Mouse (Mus musculus) cerebellum, postnatal 14 days (tissue): ENCODE measurements at regions not wholly inside any gene's neighbourhood (a gene's known extent, or its start where the extent isn't known, plus 50 kb on each side); places are given as distances from the start of the nearest gene placed in this dataset.

Source experiments
- DNase-seq, 2 experiments: peaks; one replicate each; pipeline ENCODE4 v3.0.0; 2021; ENCODE audit warnings: mixed read lengths in 2 of 2

DNA sequence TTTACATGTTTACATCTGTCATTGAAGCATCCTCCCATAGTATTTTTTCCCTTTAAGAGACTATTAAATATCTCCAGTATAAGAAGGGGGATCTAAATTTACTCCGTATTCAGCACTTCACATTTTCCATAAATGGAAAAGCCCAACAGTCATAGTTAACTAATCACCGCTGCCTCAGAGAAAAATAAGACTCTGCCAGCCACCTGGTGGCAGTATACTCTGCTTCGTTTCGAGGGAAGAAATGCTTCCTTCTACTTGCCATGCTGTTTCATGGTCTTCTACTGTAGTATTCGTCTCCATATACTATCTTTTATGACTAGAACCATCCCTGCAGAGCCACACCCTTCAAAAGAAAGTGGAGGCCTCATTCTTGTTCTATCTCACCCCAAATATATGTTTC lies 52.0 kb upstream of the Tro start:
- DNase-seq = peak; percentile 31 to 33
